Mouse (Mus musculus) intestine, embryonic 15.5 days (tissue): ENCODE data around the gene Tdp2. TPM values are rescaled to one million over a fixed set of nuclear protein-coding genes. Genes with fewer than 3 reads are reported as not detected.

Experiments
- ATAC-seq: fragments of 200-750 bp; cut with Nextera tagmentation; 2 replicates; pipeline ENCODE4 v1.8.0; 2017; ENCODE audit warnings: moderate TSS enrichment, moderate library complexity
- H3K27ac ChIP-seq: fragments of 300-500 bp; sonication (generic); 2 replicates; pipeline ENCODE4 v1.5.1; 2015; ENCODE audit warnings: mild to moderate bottlenecking, inconsistent platforms
- H3K27me3 ChIP-seq: fragments of 300-500 bp; sonication (generic); replicated peaks from 2 replicates; pipeline ENCODE4 v1.6.1; 2015; ENCODE audit warnings: inconsistent platforms
- H3K36me3 ChIP-seq: fragments of 300-500 bp; sonication (generic); 2 replicates; pipeline ENCODE4 v1.6.1; 2015; ENCODE audit warnings: inconsistent platforms
- H3K4me1 ChIP-seq: fragments of 300-500 bp; sonication (generic); replicated peaks from 2 replicates; pipeline ENCODE4 v1.6.1; 2015; ENCODE audit warnings: inconsistent platforms
- H3K4me2 ChIP-seq: fragments of 300-500 bp; sonication (generic); replicated peaks from 2 replicates; pipeline ENCODE4 v1.6.1; 2015; ENCODE audit warnings: mild to moderate bottlenecking, inconsistent platforms
- H3K4me3 ChIP-seq: fragments of 300-500 bp; sonication (generic); replicated peaks from 2 replicates; pipeline ENCODE4 v1.5.1; 2015; ENCODE audit warnings: inconsistent platforms
- H3K9ac ChIP-seq: fragments of 300-500 bp; sonication (generic); 2 replicates; pipeline ENCODE4 v1.6.1; 2015; ENCODE audit warnings: inconsistent platforms
- H3K9me3 ChIP-seq: fragments of 300-500 bp; sonication (generic); 2 replicates; pipeline ENCODE4 v1.6.1; 2016; ENCODE audit warnings: inconsistent platforms
- WGBS: fragments of 180-500 bp; shearing (Covaris S2); methylation state at CpG from one replicate; pipeline ENCODE4 v1.1.7; 2015; 5-methylcytosine and 5-hydroxymethylcytosine counted together
- polyA plus RNA-seq: library from polyadenylated mRNA; unstranded; fragments of >200 nt; fragmentation: Nextera tagmentation; extraction: Ambion mirVana; gene quantifications from 2 replicates; pipeline ENCODE4 v1.2.1, GENCODE M21; 2015

Gene Tdp2
- polyA plus RNA-seq, 1 experiment from 2014 or later: 65.0 TPM

DNA sequence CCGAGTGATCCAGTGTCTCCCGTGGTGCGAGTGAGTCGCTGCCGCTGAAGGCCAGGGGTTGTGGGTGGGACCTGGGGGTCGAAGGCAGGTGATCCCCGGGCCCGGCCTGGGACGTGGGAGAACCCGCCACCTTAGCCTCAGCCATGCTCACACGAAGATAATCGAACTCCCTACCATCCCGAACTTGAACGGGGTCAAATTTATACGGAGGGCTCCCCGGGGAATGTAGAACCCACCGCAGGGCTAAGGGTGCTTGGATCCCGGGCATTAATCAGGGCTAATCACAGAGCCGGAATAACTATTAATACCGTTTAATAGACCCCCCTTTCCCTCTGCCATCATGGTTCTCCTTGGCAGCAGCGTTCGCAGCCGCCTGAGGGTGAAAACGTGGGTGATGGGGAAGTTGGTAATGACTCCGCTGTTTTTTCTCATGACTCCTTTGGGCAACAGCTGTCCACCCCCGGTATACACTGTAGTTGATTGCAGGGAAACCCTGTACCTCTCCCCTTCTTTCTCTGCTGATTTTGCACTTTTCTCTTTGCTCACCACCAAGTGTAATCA is 29.3 kb upstream of the Tdp2 start:
- H3K9ac ChIP-seq: peak overlapping the region; percentile 94
- peak overlapping the region; percentile 98 for H3K4me3 ChIP-seq
- peaks cover 5% of the 10 kb centered on the region for H3K4me1 ChIP-seq
- no peaks in the 10 kb centered on the region for H3K9me3 ChIP-seq
- under 1% methylated on average over 26 of the region's 26 CpGs for WGBS
- H3K27ac ChIP-seq: peak overlapping the region; percentile 95; the same call in 1 of the 2 replicates
- no peaks in the 10 kb centered on the region for H3K27me3 ChIP-seq
- no peak for ATAC-seq
- peak overlapping the region; percentile 77 for H3K4me2 ChIP-seq
- H3K36me3 ChIP-seq: peaks cover 2% of the 10 kb centered on the region

DNA sequence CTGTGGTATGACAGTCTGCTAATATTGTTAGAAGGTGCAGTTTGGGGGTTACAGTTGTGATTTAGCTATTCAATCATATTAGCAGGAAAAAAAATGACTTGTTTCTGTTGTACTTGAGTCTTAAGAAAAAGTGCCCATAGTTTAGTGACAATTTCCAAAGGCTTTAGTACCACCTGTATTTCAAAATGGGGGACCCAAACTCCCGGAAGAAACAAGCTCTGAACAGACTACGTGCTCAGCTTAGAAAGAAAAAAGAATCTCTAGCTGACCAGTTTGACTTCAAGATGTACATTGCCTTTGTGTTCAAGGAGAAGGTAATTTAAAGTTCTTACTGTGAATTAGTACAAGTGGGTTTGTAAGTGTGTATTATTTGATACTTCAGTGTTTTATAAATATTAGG is 28.3 kb upstream of the Tdp2 start:
- no peak overlapping the region for H3K9ac ChIP-seq
- peaks cover 7% of the 10 kb centered on the region for H3K36me3 ChIP-seq
- H3K27ac ChIP-seq: no peak overlapping the region
- ATAC-seq: no peak
- H3K4me3 ChIP-seq: peak overlapping the region; percentile 98
- WGBS: 7% methylated on average over 2 of the region's 2 CpGs
- H3K9me3 ChIP-seq: no peaks in the 10 kb centered on the region
- no peaks in the 10 kb centered on the region for H3K27me3 ChIP-seq
- peak overlapping the region; percentile 77 for H3K4me2 ChIP-seq
- peaks cover 5% of the 10 kb centered on the region for H3K4me1 ChIP-seq

DNA sequence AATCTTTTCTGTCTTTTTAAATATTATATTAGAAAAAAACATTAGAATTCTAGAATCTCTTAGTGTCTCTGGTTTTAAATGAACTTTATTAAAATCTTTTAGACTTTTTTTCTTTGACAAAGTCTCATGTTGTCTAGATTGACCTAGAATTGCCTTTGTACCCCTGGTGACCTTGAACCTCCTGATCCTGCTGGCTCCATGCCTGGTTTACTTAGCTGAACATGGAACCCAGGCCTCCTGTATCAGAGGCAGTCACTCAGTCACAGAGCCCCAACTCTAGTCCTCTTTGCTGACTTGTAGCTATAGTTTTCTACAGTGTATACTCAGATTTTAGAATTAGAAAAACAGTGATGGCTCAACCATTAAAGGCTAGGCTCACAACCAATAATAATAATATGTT is 25.4 kb upstream of the Tdp2 start:
- Histone ChIP-seq H3K27ac (no peak overlapping the region), H3K36me3 (peaks cover 14% of the 10 kb centered on the region), H3K4me3 (no peak overlapping the region), H3K4me2 (no peak overlapping the region), H3K9me3 (no peaks in the 10 kb centered on the region), H3K4me1 (peaks cover 3% of the 10 kb centered on the region), H3K27me3 (no peaks in the 10 kb centered on the region), H3K9ac (no peak overlapping the region)
- ATAC-seq: no peak

DNA sequence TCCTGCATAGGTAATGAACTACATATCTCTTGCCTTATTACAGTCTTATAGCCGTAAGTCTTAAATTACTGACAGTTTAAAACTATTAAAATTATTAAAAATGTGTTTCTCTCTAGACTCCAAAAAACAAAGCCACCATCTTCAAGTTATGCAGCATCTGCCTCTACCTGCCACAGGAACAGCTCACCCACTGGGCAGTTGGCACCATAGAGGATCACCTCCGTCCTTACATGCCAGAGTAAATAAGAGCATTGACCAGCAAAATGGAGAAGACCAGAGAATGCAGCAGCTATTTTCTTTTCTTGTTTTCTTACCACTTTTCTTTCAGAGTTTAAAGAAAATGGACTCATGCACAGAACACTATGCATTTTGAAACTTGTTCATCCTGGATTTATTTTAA is 19.0 kb upstream of the Tdp2 start:
- H3K9ac ChIP-seq: no peak overlapping the region
- no peaks in the 10 kb centered on the region for H3K9me3 ChIP-seq
- no peak overlapping the region for H3K4me3 ChIP-seq
- no peaks in the 10 kb centered on the region; the same call in 1 of the 2 replicates for H3K4me1 ChIP-seq
- ATAC-seq: no peak
- no peak overlapping the region for H3K4me2 ChIP-seq
- H3K36me3 ChIP-seq: peaks cover 23% of the 10 kb centered on the region
- 97% methylated on average over 2 of the region's 2 CpGs for WGBS
- H3K27me3 ChIP-seq: no peaks in the 10 kb centered on the region
- H3K27ac ChIP-seq: no peak overlapping the region

DNA sequence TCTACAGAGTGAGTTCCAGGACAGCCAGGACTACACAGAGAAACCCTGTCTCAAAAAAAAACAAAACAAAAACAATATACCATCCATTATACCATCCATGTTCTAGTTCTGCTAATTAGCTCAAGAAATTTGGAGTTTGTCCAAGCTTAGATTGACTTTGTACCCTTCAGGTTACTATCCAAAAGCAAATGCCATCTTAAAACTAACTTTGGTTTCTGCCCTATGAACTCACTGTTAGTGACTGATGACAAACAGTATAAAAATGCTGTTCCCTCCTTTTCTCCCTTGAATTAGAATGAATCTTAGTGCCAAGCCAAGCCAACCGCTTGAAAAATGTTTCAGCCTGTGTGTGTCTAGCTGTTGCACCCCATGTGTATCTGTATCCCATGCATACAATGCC is 16.9 kb upstream of the Tdp2 start:
- Histone ChIP-seq H3K9me3 (no peaks in the 10 kb centered on the region), H3K4me3 (no peak overlapping the region), H3K27me3 (no peaks in the 10 kb centered on the region), H3K4me1 (no peaks in the 10 kb centered on the region; the same call in 1 of the 2 replicates), H3K4me2 (no peak overlapping the region), H3K36me3 (peaks cover 18% of the 10 kb centered on the region), H3K27ac (no peak overlapping the region), H3K9ac (no peak overlapping the region)
- WGBS: 77% methylated on average over 1 of the region's 1 CpGs
- no peak for ATAC-seq

DNA sequence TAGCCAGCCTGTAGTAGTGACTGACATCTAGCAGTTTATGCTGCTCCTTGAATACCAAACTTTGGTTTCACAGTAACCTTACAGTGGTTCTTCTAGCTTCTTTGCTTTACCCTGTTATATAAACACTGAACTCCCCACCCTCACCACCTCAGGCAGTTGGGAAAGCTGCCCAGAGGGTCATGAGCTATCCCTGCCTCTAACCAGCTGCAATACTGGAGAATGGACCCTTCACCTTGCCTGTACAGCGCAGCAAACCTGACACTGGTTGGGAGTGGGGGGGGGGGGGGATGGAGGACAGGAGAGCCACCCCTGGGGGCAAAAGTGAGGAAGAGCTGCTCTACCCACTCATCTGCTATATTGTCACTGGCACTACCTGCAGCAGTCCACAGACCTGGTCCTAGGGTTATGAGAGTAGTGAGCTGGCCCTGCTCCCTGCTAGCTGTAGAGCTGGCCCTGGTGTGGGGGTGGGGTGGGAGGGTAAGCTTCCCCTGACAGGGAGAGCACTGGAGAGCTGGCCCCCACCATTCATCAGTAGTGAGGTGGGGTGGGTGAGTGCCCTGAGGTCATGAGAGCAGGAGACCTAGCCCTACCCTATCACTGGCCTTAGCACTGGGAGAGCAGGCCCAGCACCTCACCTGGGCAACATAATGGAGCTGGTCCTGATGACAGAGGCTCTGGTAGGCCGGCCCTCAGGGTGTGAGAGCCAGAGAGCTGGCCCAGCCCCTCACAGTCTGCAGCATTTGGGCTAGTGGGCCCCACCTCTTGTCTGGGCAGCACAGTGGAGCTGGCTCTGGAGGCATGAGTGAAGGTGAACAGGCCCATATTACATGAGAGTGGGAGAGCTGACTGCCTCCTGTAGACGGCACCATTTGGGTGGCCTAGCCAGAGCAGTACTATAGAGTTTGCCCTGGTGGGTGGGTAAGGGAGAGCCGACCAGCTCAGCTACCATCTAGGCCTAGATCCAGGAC is 15.1 kb upstream of the Tdp2 start:
- Histone ChIP-seq H3K4me1 (no peaks in the 10 kb centered on the region; the same call in 1 of the 2 replicates), H3K9ac (no peak overlapping the region), H3K27me3 (no peaks in the 10 kb centered on the region), H3K36me3 (peaks cover 12% of the 10 kb centered on the region), H3K4me3 (no peak overlapping the region), H3K4me2 (no peak overlapping the region), H3K9me3 (no peaks in the 10 kb centered on the region), H3K27ac (no peak overlapping the region)
- 61% methylated on average over 4 of the region's 4 CpGs for WGBS
- ATAC-seq: peak; percentile 69

DNA sequence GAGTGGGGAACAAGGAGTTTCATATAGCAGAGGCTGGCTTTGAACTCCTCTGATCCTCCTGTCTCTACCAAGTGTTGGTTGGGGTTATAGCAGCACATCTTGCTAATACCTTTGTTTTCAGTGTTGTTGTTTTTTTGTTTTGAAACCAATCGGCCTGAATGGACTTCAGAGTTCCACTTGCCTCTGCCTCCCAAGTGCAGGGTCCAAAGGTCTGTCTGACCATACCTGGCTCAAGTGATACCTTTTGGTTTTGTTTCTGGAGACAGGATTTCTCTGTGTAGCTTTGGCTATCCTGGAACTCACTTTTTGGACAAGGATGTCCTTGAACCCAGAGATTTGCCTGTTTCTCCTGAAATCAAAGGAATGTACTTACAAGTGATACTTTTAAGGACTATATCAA is 11.5 kb upstream of the Tdp2 start:
- no peaks in the 10 kb centered on the region for H3K9me3 ChIP-seq
- no peak for ATAC-seq
- H3K27ac ChIP-seq: no peak overlapping the region
- 87% methylated on average over 1 of the region's 1 CpGs for WGBS
- H3K4me3 ChIP-seq: no peak overlapping the region
- H3K4me1 ChIP-seq: no peaks in the 10 kb centered on the region; the same call in 1 of the 2 replicates
- H3K9ac ChIP-seq: no peak overlapping the region
- H3K36me3 ChIP-seq: peaks cover 1% of the 10 kb centered on the region; the same call in 1 of the 2 replicates
- no peak overlapping the region for H3K4me2 ChIP-seq
- H3K27me3 ChIP-seq: no peaks in the 10 kb centered on the region

DNA sequence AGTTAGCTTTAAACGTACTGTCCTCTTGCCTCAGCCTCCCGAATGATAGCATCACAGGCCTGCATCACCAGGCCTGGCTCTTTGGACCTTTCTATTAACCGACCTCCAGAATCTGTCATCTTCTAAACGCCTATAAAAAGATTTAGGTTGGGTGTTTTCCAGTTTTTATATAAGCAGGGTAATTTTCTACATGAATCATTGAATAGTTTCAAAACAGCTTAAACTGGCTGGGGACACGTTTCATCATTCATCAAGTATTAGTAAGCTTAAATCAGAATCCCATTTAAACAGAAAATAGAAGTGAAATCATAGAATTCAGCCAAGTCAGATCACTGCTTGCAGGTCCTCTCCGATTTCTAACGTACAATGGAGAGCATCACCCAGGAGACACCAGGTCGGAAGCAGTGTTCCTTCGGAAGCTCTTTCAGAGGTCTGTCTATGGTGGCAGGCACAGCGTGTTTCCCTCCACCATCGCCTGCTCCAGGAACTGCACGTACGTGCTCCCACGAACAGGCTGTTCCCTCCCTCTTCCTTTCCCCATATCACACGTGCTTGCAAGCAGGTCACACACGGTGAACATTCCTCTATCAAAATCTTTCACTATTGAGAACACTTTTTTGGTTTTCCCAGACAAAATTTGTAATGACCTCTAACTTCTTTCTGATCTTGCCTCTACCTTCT is 8.7 kb upstream of the Tdp2 start:
- Histone ChIP-seq H3K27ac (no peak overlapping the region), H3K27me3 (no peaks in the 10 kb centered on the region), H3K9ac (no peak overlapping the region), H3K4me2 (no peak overlapping the region), H3K36me3 (no peaks in the 10 kb centered on the region), H3K4me3 (no peak overlapping the region), H3K4me1 (no peaks in the 10 kb centered on the region), H3K9me3 (no peaks in the 10 kb centered on the region)
- no peak for ATAC-seq
- WGBS: 88% methylated on average over 16 of the region's 16 CpGs

DNA sequence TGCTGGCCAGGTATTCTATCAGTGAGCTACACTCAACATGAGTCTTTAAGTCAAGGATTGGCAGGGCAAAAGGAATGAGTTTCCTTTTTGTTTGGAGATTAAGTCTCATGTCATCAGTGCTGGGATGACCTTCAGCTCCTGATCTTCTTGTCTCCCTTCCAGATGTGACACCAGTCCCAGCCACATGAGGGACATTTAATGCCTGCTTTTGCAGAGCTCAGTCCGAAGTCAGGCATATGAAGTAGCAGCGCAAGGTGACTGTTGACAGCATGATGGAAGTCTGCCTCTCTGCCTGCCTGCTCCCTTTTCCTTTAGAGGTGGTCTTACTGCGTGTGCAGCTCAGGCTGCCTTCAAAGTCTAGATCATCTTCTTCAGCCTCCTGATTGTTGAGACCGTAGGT is 6.8 kb upstream of the Tdp2 start:
- 89% methylated on average over 4 of the region's 4 CpGs for WGBS
- no peaks in the 10 kb centered on the region for H3K9me3 ChIP-seq
- no peaks in the 10 kb centered on the region for H3K27me3 ChIP-seq
- H3K4me3 ChIP-seq: no peak overlapping the region
- H3K4me2 ChIP-seq: no peak overlapping the region
- H3K9ac ChIP-seq: no peak overlapping the region
- ATAC-seq: no peak
- H3K4me1 ChIP-seq: no peaks in the 10 kb centered on the region
- no peaks in the 10 kb centered on the region for H3K36me3 ChIP-seq
- H3K27ac ChIP-seq: no peak overlapping the region

DNA sequence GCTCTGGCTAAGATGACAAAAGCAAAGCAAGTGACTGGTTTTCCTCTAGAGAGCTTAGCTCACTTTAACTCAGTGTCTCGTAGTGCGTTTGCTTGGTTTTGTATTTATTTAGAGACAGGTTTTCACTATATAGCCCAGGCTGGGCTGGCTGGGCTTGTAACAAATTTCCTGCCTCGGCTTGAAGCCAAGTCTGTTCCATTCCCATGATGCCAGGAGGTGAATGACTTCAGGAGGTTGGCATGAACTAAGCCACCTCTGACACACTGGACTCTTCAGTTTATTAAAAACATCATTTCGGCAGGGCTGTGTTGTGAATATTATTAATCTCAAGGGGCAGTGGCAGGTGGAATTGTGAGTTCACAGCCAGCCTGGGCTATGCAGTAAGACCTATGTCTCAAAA is 5.9 kb upstream of the Tdp2 start:
- no peak for ATAC-seq
- Histone ChIP-seq H3K4me3 (no peak overlapping the region), H3K27ac (no peak overlapping the region), H3K36me3 (no peaks in the 10 kb centered on the region), H3K4me1 (no peaks in the 10 kb centered on the region), H3K27me3 (no peaks in the 10 kb centered on the region), H3K9ac (no peak overlapping the region), H3K9me3 (no peaks in the 10 kb centered on the region), H3K4me2 (no peak overlapping the region)
- 83% methylated on average over 4 of the region's 4 CpGs for WGBS

DNA sequence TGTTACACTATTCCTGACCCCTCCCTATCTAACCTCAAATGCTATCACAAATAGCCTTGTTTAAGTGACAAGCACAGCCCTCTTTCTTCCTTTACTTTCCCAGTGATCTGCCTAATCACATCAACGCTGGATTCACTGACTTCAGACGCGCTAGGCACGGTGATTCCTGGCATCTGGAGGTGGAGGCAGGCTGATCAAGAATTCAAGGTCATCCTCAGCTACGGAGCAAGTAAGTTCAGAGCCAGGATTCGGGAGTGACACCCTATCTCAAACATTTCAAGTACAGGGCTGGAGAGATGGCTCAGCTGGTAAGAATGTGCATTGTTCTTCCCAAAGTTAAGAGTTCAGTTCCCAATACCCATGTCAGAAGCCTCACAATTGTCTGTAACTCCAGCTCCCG is 5.4 kb upstream of the Tdp2 start:
- 69% methylated on average over 7 of the region's 7 CpGs for WGBS
- Histone ChIP-seq H3K27ac (no peak overlapping the region), H3K27me3 (no peaks in the 10 kb centered on the region), H3K9me3 (no peaks in the 10 kb centered on the region), H3K9ac (no peak overlapping the region), H3K36me3 (no peaks in the 10 kb centered on the region), H3K4me1 (no peaks in the 10 kb centered on the region), H3K4me3 (no peak overlapping the region), H3K4me2 (no peak overlapping the region)
- ATAC-seq: no peak

DNA sequence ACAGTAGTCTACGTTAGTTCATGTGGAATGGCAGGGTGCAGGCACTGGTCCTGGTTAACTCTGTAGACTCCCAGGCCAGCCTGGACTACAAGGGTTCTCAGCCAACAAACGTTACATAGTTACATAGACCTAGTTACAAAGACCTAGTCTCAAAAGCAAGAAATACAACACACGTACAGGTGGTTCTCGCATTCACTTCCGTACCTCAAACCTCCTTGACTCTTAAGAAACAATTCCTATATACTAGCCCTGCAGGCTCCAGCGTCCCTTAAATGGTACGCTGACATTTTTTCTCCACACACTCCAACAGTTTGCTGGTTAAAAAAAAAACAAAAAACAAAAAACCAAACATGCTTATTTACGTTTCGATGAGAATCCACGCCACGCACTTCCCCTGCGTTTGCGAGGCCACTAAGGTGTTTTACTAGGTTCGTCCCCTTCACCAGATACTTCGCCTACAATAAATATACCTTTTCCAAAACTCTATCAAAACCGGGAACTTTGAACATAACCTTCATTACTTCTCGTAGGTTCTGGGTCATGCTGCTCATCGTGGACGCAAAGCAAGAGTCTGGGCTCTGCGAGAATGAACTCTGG is 625 bp upstream of the Tdp2 start:
- H3K27ac ChIP-seq: peak overlapping the region; percentile 80
- peak overlapping the region; percentile 67 for H3K9ac ChIP-seq
- WGBS: 2% methylated on average over 20 of the region's 20 CpGs
- H3K4me3 ChIP-seq: peak overlapping the region; percentile 94
- peaks cover 10% of the 10 kb centered on the region; the same call in 1 of the 2 replicates for H3K4me1 ChIP-seq
- no peaks in the 10 kb centered on the region for H3K27me3 ChIP-seq
- peak overlapping the region; percentile 60 for H3K4me2 ChIP-seq
- no peaks in the 10 kb centered on the region for H3K9me3 ChIP-seq
- H3K36me3 ChIP-seq: no peaks in the 10 kb centered on the region
- ATAC-seq: no peak
